Mouse (Mus musculus): ENCODE results near the gene Serhl. TPM values are rescaled to one million over a fixed set of nuclear protein-coding genes. Genes with fewer than 3 reads are reported as not detected.

Gene Serhl
- polyA plus RNA-seq, 1 experiment: 16.4 TPM

- H3K4me1 ChIP-seq (ENCODE audit: control insufficient read depth, insufficient read depth, low read length): no peaks in the 10 kb centered on the region
- no peak overlapping the region for H3K27ac ChIP-seq (ENCODE audit: insufficient read depth, low read length)
- TF ChIP-seq CTCF (IDR thresholded peaks at IDR 0.05; ENCODE audit: extremely low read depth, insufficient read depth, low read length): no peak
- TF ChIP-seq POLR2A (IDR thresholded peaks at IDR 0.05; ENCODE audit: extremely low read depth, insufficient read depth, low read length): no peak
- H3K4me3 ChIP-seq (ENCODE audit: insufficient read depth, low read length): no peak overlapping the region
These were observed 6.6 kb downstream of the Serhl start for GRCm38 (mm10) chr15:83095950-83096349.

DNA sequence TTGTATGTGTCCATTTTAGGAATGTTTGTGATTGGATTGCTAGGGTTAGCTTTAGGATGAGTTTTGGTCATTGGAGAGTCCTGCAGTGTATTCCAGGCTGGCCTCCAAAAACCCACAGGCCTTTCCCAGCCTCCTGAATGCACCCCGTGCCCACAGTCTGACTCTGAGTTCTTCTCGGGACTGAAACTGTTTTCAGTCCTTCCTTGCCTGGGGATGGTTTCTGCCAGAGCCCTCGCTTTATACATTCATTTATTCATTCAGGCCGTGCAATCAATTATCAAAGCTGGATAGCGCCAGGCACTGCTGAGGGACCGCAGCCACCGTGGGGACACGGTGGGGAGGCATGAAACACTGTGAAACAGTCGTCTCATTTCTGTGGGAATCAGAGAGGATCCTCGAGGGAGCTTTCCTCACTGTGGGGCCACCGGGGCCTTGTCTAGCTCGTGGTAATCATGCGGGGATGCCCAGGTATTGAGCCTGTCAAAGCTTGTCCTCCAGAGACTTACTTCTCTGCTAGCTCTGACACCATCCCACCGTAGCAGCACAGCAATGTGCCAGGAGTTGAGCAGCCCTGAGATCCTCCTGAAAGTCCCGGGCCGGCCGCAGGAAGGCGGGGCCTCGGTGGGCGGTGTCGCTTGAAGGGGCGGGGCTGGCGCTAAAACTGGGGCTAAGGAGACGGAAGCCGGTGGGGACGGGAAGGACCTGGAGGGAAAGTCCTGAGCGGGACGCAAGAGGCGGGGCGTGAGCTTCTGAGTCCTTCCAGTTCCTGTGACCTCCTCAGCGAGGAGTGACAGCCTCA lies 10.4 kb downstream of the Serhl start:
- Histone ChIP-seq H3K4me1 (ENCODE audit: control insufficient read depth, insufficient read depth, low read length) (no peaks in the 10 kb centered on the region), H3K27ac (ENCODE audit: insufficient read depth, low read length) (no peak overlapping the region), H3K4me3 (ENCODE audit: insufficient read depth, low read length) (peak overlapping the region; percentile 31)
- TF ChIP-seq POLR2A (IDR thresholded peaks at IDR 0.05; ENCODE audit: extremely low read depth, insufficient read depth, low read length) (no peak), CTCF (IDR thresholded peaks at IDR 0.05; ENCODE audit: extremely low read depth, insufficient read depth, low read length) (no peak)

- Histone ChIP-seq H3K27ac (ENCODE audit: insufficient read depth, low read length) (no peak overlapping the region), H3K4me1 (ENCODE audit: control insufficient read depth, insufficient read depth, low read length) (no peaks in the 10 kb centered on the region), H3K4me3 (ENCODE audit: insufficient read depth, low read length) (peak overlapping the region; percentile 31)
- TF ChIP-seq POLR2A (IDR thresholded peaks at IDR 0.05; ENCODE audit: extremely low read depth, insufficient read depth, low read length) (no peak), CTCF (IDR thresholded peaks at IDR 0.05; ENCODE audit: extremely low read depth, insufficient read depth, low read length) (no peak)
These were observed 11.0 kb downstream of the Serhl start for GRCm38 (mm10) chr15:83100332-83100662.

GRCm38 (mm10) chr15:83103111-83103510 lies 13.8 kb downstream of the Serhl start:
- H3K4me1 ChIP-seq (ENCODE audit: control insufficient read depth, insufficient read depth, low read length): no peaks in the 10 kb centered on the region
- no peak overlapping the region for H3K27ac ChIP-seq (ENCODE audit: insufficient read depth, low read length)
- TF ChIP-seq POLR2A (IDR thresholded peaks at IDR 0.05; ENCODE audit: extremely low read depth, insufficient read depth, low read length) (no peak), CTCF (IDR thresholded peaks at IDR 0.05; ENCODE audit: extremely low read depth, insufficient read depth, low read length) (no peak)
- no peak overlapping the region for H3K4me3 ChIP-seq (ENCODE audit: insufficient read depth, low read length)

- no peak overlapping the region for H3K4me3 ChIP-seq (ENCODE audit: insufficient read depth, low read length)
- TF ChIP-seq CTCF (IDR thresholded peaks at IDR 0.05; ENCODE audit: extremely low read depth, insufficient read depth, low read length) (no peak), POLR2A (IDR thresholded peaks at IDR 0.05; ENCODE audit: extremely low read depth, insufficient read depth, low read length) (no peak)
- no peak overlapping the region for H3K27ac ChIP-seq (ENCODE audit: insufficient read depth, low read length)
- H3K4me1 ChIP-seq (ENCODE audit: control insufficient read depth, insufficient read depth, low read length): no peaks in the 10 kb centered on the region
These were observed 17.1 kb downstream of the Serhl start for GRCm38 (mm10) chr15:83106426-83106825.

DNA sequence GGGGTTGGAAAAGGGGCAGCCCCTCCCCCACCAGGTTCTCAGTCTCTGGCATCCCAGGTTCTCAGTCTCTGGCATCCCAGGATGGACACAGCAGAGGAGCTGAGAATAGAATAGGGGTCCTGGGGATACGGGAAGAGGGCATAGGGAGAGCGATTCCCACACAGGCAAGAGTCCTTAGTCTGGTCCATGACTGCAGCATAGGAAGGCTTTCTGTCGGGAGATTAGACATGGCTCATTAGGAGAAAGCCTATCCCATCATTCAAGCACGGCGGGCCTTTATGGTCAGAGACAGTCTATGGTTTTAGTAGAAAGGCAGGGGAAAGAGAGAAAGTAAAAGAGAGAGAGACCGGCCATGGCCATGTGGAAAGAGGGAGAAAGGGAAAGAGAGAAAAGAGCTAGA lies 18.5 kb downstream of the Serhl start:
- TF ChIP-seq CTCF (IDR thresholded peaks at IDR 0.05; ENCODE audit: extremely low read depth, insufficient read depth, low read length): no peak
- TF ChIP-seq POLR2A (IDR thresholded peaks at IDR 0.05; ENCODE audit: extremely low read depth, insufficient read depth, low read length): no peak
- H3K4me3 ChIP-seq (ENCODE audit: insufficient read depth, low read length): no peak overlapping the region
- H3K27ac ChIP-seq (ENCODE audit: insufficient read depth, low read length): no peak overlapping the region
- no peaks in the 10 kb centered on the region for H3K4me1 ChIP-seq (ENCODE audit: control insufficient read depth, insufficient read depth, low read length)

GRCm38 (mm10) chr15:83111290-83111689 lies 22.0 kb downstream of the Serhl start:
- H3K4me1 ChIP-seq (ENCODE audit: control insufficient read depth, insufficient read depth, low read length): peaks cover 2% of the 10 kb centered on the region; the same call in 1 of the 2 replicates
- no peak for TF ChIP-seq POLR2A (IDR thresholded peaks at IDR 0.05; ENCODE audit: extremely low read depth, insufficient read depth, low read length)
- no peak for TF ChIP-seq CTCF (IDR thresholded peaks at IDR 0.05; ENCODE audit: extremely low read depth, insufficient read depth, low read length)
- H3K27ac ChIP-seq (ENCODE audit: insufficient read depth, low read length): no peak overlapping the region
- no peak overlapping the region for H3K4me3 ChIP-seq (ENCODE audit: insufficient read depth, low read length)

GRCm38 (mm10) chr15:83111874-83112273 lies 22.6 kb downstream of the Serhl start:
- no peak for TF ChIP-seq POLR2A (IDR thresholded peaks at IDR 0.05; ENCODE audit: extremely low read depth, insufficient read depth, low read length)
- H3K4me1 ChIP-seq (ENCODE audit: control insufficient read depth, insufficient read depth, low read length): peaks cover 2% of the 10 kb centered on the region; the same call in 1 of the 2 replicates
- no peak overlapping the region for H3K27ac ChIP-seq (ENCODE audit: insufficient read depth, low read length)
- no peak overlapping the region for H3K4me3 ChIP-seq (ENCODE audit: insufficient read depth, low read length)

GRCm38 (mm10) chr15:83112898-83113297 lies 23.6 kb downstream of the Serhl start:
- Histone ChIP-seq H3K27ac (ENCODE audit: insufficient read depth, low read length) (no peak overlapping the region), H3K4me1 (ENCODE audit: control insufficient read depth, insufficient read depth, low read length) (peaks cover 2% of the 10 kb centered on the region; the same call in 1 of the 2 replicates), H3K4me3 (ENCODE audit: insufficient read depth, low read length) (no peak overlapping the region)
- TF ChIP-seq CTCF (IDR thresholded peaks at IDR 0.05; ENCODE audit: extremely low read depth, insufficient read depth, low read length) (peak; percentile 63), POLR2A (IDR thresholded peaks at IDR 0.05; ENCODE audit: extremely low read depth, insufficient read depth, low read length) (no peak)

- Histone ChIP-seq H3K4me1 (ENCODE audit: control insufficient read depth, insufficient read depth, low read length) (peaks cover 2% of the 10 kb centered on the region; the same call in 1 of the 2 replicates), H3K4me3 (ENCODE audit: insufficient read depth, low read length) (no peak overlapping the region), H3K27ac (ENCODE audit: insufficient read depth, low read length) (no peak overlapping the region)
- TF ChIP-seq CTCF (IDR thresholded peaks at IDR 0.05; ENCODE audit: extremely low read depth, insufficient read depth, low read length) (no peak), POLR2A (IDR thresholded peaks at IDR 0.05; ENCODE audit: extremely low read depth, insufficient read depth, low read length) (no peak)
These were observed 24.8 kb downstream of the Serhl start for GRCm38 (mm10) chr15:83114106-83114505.

Data from cortical plate, adult 2 months (tissue).